Mouse (Mus musculus) heart, embryonic 11.5 days (tissue): ENCODE data around the gene Sec31b. TPM values are rescaled to one million over a fixed set of nuclear protein-coding genes. Genes with fewer than 3 reads are reported as not detected.
A peak's percentile ranks its signal among the peaks of the same experiment; 100 is the strongest.

Experiments used
- ATAC-seq: fragments of 200-750 bp; cut with Nextera tagmentation; replicated peaks from 2 replicates; pipeline ENCODE4 v1.8.0; 2017; ENCODE audit warnings: moderate library complexity; ENCODE audit not compliant: insufficient number of reproducible peaks, low FRiP score, low TSS enrichment
- H3K27ac ChIP-seq: fragments of 300-500 bp; sonication (generic); 2 replicates; pipeline ENCODE4 v1.5.1; 2014; ENCODE audit warnings: mild to moderate bottlenecking, low read depth, low read length
- H3K27me3 ChIP-seq: fragments of 300-500 bp; sonication (generic); 2 replicates; pipeline ENCODE4 v1.6.1; 2014; ENCODE audit warnings: mild to moderate bottlenecking, low read length, mixed read lengths; ENCODE audit not compliant: control insufficient read depth, insufficient read depth
- H3K36me3 ChIP-seq: fragments of 300-500 bp; sonication (generic); 2 replicates; pipeline ENCODE4 v1.6.1; 2014; ENCODE audit warnings: mild to moderate bottlenecking, low read length, moderate library complexity, mixed read lengths; ENCODE audit not compliant: control insufficient read depth, insufficient read depth
- H3K4me1 ChIP-seq: fragments of 300-500 bp; sonication (generic); 2 replicates; pipeline ENCODE4 v1.6.1; 2014; ENCODE audit warnings: low read length; ENCODE audit not compliant: control insufficient read depth, insufficient read depth
- H3K4me2 ChIP-seq: fragments of 300-500 bp; sonication (generic); 2 replicates; pipeline ENCODE4 v1.6.1; 2014; ENCODE audit warnings: mild to moderate bottlenecking, moderate library complexity
- H3K4me3 ChIP-seq: fragments of 300-500 bp; sonication (generic); 2 replicates; pipeline ENCODE4 v1.5.1; 2014; ENCODE audit warnings: low read depth, low read length
- H3K9ac ChIP-seq: fragments of 300-500 bp; sonication (generic); 2 replicates; pipeline ENCODE4 v1.6.1; 2014; ENCODE audit warnings: mild to moderate bottlenecking, low read depth, low read length, moderate library complexity
- H3K9me3 ChIP-seq: fragments of 300-500 bp; sonication (generic); replicated peaks from 2 replicates; pipeline ENCODE4 v1.6.1; 2016; ENCODE audit warnings: low read length; ENCODE audit not compliant: control insufficient read depth
- WGBS: fragments of 180-500 bp; shearing (Covaris S2); extraction: QIAGEN DNeasy Blood & Tissue Kit; methylation state at CpG from one replicate; pipeline ENCODE4 v1.1.7; 2014; ENCODE audit not compliant: insufficient replicate concordance; 5-methylcytosine and 5-hydroxymethylcytosine counted together
- polyA plus RNA-seq: library from polyadenylated mRNA; unstranded; fragments of >200 nt; fragmentation: Nextera tagmentation; extraction: Ambion mirVana; gene quantifications from 2 replicates; pipeline ENCODE4 v1.2.1, GENCODE M21; 2014

Gene Sec31b
- polyA plus RNA-seq, 1 experiment from 2014 or later = 1.2 TPM

GRCm38 (mm10) chr19:44511451-44512231 lies 34.0 kb downstream of the Sec31b start:
- Histone ChIP-seq H3K4me1 (peaks cover 10% of the 10 kb centered on the region; the same call in 1 of the 2 replicates), H3K4me2 (peak overlapping the region; percentile 97), H3K36me3 (no peaks in the 10 kb centered on the region), H3K27ac (no peak overlapping the region), H3K9ac (0 out of 2 replicates have a peak overlapping the region, but pooled peaks have one; percentile 53), H3K9me3 (no peaks in the 10 kb centered on the region), H3K4me3 (peak overlapping the region; percentile 56), H3K27me3 (peaks cover 78% of the 10 kb centered on the region)
- WGBS = under 1% methylated on average over 66 of the region's 66 CpGs
- peak; percentile 22; the same call in 1 of the 2 replicates for ATAC-seq

DNA sequence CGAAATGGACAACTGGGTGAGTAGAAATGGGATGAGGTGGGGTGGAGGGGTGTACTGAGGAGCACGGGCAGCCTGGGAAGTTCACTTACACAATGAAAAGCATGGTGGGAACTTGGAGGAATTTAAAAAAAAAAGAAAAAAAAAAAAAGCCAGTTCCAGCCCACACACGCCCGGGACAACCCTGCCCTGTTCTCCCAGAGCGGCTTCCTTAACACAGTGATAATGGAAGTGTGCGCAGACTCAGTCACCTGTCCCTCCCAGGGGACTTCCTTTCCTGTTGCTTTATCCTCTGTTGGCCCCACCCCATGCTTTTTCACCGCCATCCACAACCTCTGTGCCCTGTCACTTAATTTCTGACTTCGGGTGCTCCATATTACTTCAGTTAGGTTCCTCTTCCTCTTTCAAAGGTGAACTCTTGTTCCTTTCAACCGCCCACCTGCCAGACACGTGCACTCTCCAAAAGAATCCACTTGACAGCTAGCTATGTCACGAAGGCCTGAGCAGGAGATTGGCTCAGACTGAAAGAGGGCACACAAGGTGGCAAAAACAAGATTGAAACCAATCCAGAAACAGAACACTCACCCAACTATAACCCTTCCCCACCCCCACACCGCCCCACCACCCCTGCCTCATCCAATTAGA lies 35.0 kb downstream of the Sec31b start:
- peak overlapping the region; percentile 56; the same call in 1 of the 2 replicates for H3K4me3 ChIP-seq
- peaks cover 10% of the 10 kb centered on the region; the same call in 1 of the 2 replicates for H3K4me1 ChIP-seq
- no peak overlapping the region for H3K27ac ChIP-seq
- peak overlapping the region; percentile 97 for H3K4me2 ChIP-seq
- H3K27me3 ChIP-seq = peaks cover 76% of the 10 kb centered on the region
- no peak overlapping the region for H3K9ac ChIP-seq
- 5% methylated on average over 12 of the region's 12 CpGs for WGBS
- H3K9me3 ChIP-seq = no peaks in the 10 kb centered on the region
- H3K36me3 ChIP-seq = no peaks in the 10 kb centered on the region
- ATAC-seq = no peak

DNA sequence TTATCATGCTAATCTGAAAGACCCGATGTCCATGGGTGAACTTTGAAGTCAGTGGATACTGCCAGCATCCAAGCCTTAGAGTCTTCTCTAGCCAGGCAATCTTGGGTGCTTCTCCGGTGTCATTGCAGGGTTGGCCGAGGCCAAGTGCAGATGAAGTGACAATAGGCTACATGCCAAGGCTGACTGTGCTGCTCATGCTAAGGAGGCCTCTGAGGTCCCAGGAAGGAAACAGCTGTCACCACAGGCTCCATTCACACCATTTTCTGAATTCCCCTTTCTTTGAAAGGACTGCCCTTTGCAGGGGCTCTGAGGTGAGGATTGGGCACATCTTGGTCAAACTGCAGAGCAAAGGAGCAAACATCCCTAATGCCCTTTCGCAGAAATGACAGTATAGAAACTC lies 42.9 kb downstream of the Sec31b start:
- no peaks in the 10 kb centered on the region for H3K9me3 ChIP-seq
- peaks cover 5% of the 10 kb centered on the region; the same call in 1 of the 2 replicates for H3K27me3 ChIP-seq
- ATAC-seq = no peak
- H3K36me3 ChIP-seq = no peaks in the 10 kb centered on the region
- no peaks in the 10 kb centered on the region for H3K4me1 ChIP-seq
- no peak overlapping the region for H3K27ac ChIP-seq
- H3K4me2 ChIP-seq = no peak overlapping the region
- H3K4me3 ChIP-seq = no peak overlapping the region
- H3K9ac ChIP-seq = no peak overlapping the region
- 61% methylated on average over 4 of the region's 4 CpGs for WGBS

DNA sequence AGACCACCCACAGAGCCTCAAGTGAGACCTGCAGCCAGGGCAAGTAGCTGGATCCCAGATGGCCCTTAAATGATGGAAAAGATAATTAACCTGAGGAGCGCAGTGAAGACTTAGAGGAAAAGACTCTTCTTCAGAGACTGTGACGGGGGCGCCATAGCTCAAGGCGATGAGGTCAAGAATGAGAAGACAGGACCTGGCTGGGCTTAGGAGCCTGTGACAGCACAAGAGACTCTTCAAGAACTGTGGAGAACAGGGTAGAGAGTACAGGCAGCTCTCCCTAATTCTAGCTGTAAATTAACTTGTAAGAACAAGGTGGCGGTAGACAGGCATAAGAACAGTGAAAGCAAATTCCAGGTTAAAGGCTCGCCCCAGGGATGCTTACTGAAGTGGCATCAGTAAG lies 43.7 kb downstream of the Sec31b start:
- no peak overlapping the region for H3K27ac ChIP-seq
- no peak for ATAC-seq
- no peaks in the 10 kb centered on the region for H3K9me3 ChIP-seq
- 63% methylated on average over 6 of the region's 6 CpGs for WGBS
- H3K4me2 ChIP-seq = no peak overlapping the region
- no peaks in the 10 kb centered on the region for H3K36me3 ChIP-seq
- H3K4me1 ChIP-seq = no peaks in the 10 kb centered on the region
- H3K9ac ChIP-seq = no peak overlapping the region
- H3K4me3 ChIP-seq = no peak overlapping the region
- H3K27me3 ChIP-seq = 0 out of 2 replicates have a peak, but pooled peaks cover 2% of the 10 kb centered on the region

- Histone ChIP-seq H3K4me2 (no peak overlapping the region), H3K36me3 (no peaks in the 10 kb centered on the region), H3K27ac (no peak overlapping the region), H3K27me3 (0 out of 2 replicates have a peak, but pooled peaks cover 2% of the 10 kb centered on the region), H3K4me3 (no peak overlapping the region), H3K4me1 (no peaks in the 10 kb centered on the region), H3K9me3 (no peaks in the 10 kb centered on the region), H3K9ac (no peak overlapping the region)
- ATAC-seq = no peak
- WGBS = 66% methylated on average over 5 of the region's 5 CpGs
These were observed 45.4 kb downstream of the Sec31b start for GRCm38 (mm10) chr19:44500240-44500639.

DNA sequence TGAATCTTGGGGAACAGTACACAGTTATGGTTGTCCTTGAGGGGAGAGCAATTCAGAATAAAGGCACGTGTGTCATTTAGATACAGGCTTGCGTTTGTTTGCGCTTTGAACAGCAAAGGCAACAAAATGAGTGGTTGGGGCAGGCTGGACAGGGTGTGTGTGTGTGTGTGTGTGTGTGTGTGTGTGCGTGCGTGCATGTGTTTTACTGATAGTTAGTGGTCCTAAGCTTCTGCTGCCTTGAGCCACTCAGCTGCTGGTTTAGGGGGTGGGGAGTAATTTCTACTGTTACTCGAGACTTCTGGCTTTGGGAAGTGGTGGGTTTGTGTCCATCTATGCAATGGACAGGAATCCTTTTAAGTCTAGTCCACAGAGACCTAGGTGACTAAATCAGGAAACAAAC lies 46.7 kb downstream of the Sec31b start:
- Histone ChIP-seq H3K27me3 (peaks cover 2% of the 10 kb centered on the region; the same call in 1 of the 2 replicates), H3K4me3 (no peak overlapping the region), H3K9me3 (no peaks in the 10 kb centered on the region), H3K36me3 (no peaks in the 10 kb centered on the region), H3K4me1 (no peaks in the 10 kb centered on the region), H3K4me2 (no peak overlapping the region), H3K9ac (no peak overlapping the region), H3K27ac (no peak overlapping the region)
- ATAC-seq = no peak
- 62% methylated on average over 6 of the region's 6 CpGs for WGBS

DNA sequence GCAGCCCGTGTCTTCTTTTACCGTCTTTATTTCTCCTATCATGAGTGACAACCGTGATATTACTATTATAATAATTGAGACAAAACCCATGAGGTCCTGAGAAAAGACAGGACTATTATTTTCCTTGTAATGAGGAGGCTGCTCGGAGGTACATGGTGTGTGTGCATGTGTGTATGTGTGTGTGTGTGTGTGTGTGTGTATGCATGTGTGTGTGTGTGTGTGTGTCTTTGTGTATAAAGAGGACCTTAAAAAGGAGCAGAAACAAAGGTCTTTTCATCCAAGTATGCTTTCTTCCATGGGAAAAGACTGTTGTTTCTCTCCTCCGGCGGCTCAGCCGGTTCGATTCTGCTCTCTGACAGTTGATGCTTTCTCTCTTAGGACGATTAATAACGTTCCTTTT lies 48.7 kb downstream of the Sec31b start:
- WGBS = 72% methylated on average over 10 of the region's 10 CpGs
- H3K9me3 ChIP-seq = no peaks in the 10 kb centered on the region
- no peak overlapping the region for H3K9ac ChIP-seq
- no peak overlapping the region for H3K27ac ChIP-seq
- no peak for ATAC-seq
- H3K4me2 ChIP-seq = no peak overlapping the region
- H3K4me1 ChIP-seq = no peaks in the 10 kb centered on the region
- H3K4me3 ChIP-seq = no peak overlapping the region
- no peaks in the 10 kb centered on the region for H3K36me3 ChIP-seq
- H3K27me3 ChIP-seq = peaks cover 4% of the 10 kb centered on the region; the same call in 1 of the 2 replicates

GRCm38 (mm10) chr19:44496511-44496910 lies 49.2 kb downstream of the Sec31b start:
- no peaks in the 10 kb centered on the region for H3K4me1 ChIP-seq
- no peak overlapping the region for H3K4me2 ChIP-seq
- peaks cover 4% of the 10 kb centered on the region; the same call in 1 of the 2 replicates for H3K27me3 ChIP-seq
- H3K4me3 ChIP-seq = no peak overlapping the region
- no peaks in the 10 kb centered on the region for H3K9me3 ChIP-seq
- no peak overlapping the region for H3K9ac ChIP-seq
- WGBS = 45% methylated on average over 8 of the region's 8 CpGs
- no peak for ATAC-seq
- H3K36me3 ChIP-seq = no peaks in the 10 kb centered on the region
- no peak overlapping the region for H3K27ac ChIP-seq
